Mouse (Mus musculus) CH12.LX (cell line): ENCODE results near the gene Zdhhc24. TPM values are rescaled to one million over a fixed set of nuclear protein-coding genes. Genes with fewer than 3 reads are reported as not detected.

ENCODE experiments used
- DNase-seq: peaks from one replicate; pipeline ENCODE4 v3.0.0-alpha.2; 2013; ENCODE audit errors: extremely low read depth
- H3K27ac ChIP-seq: 2 replicates; pipeline ENCODE4 v1.5.1; 2012; ENCODE audit warnings: low read depth, mild to moderate bottlenecking, control low read depth, moderate library complexity; ENCODE audit not compliant: insufficient read depth
- H3K27me3 ChIP-seq: replicated peaks from 2 replicates; pipeline ENCODE3; 2012; ENCODE audit warnings: inconsistent platforms
- H3K36me3 ChIP-seq, 2 experiments: replicated peaks in 1 of 2; 2 replicates each; pipeline versions ENCODE3 to v1.6.1; 2012; ENCODE audit warnings: inconsistent platforms in 1 of 2, low read length in 1 of 2, mild to moderate bottlenecking in 1 of 2, mixed read lengths in 1 of 2, moderate library complexity in 1 of 2; ENCODE audit not compliant: control insufficient read depth in 1 of 2, insufficient read depth in 1 of 2
- H3K4me1 ChIP-seq, 2 experiments: 2 replicates each; pipeline ENCODE4 v1.6.1; 2012; ENCODE audit warnings: inconsistent platforms in 1 of 2, moderate library complexity in 1 of 2; ENCODE audit not compliant: insufficient read depth in 2 of 2, control insufficient read depth in 1 of 2
- H3K4me2 ChIP-seq: 2 replicates; pipeline ENCODE4 v1.6.1; 2012; ENCODE audit warnings: low read depth, mild to moderate bottlenecking, control low read depth; ENCODE audit not compliant: poor library complexity, insufficient read depth, severe bottlenecking
- H3K4me3 ChIP-seq, 3 experiments: fragments of 150-350 bp in 1 of 3; sonication (generic) in 1 of 3; replicated peaks in 1 of 3; 2 replicates each; pipeline versions ENCODE3 to v1.5.1; 2011 to 2012; ENCODE audit warnings: low read depth in 2 of 3, low read length in 2 of 3, mild to moderate bottlenecking in 2 of 3, moderate library complexity in 2 of 3, control low read depth in 1 of 3, improper control_type of control experiment in 1 of 3, inconsistent platforms in 1 of 3, mixed read lengths in 1 of 3; ENCODE audit not compliant: poor library complexity in 1 of 3
- H3K79me2 ChIP-seq: replicated peaks from 2 replicates; pipeline ENCODE4 v1.6.1; 2012; ENCODE audit warnings: mild to moderate bottlenecking, moderate library complexity; ENCODE audit not compliant: control insufficient read depth, poor library complexity, insufficient read depth, severe bottlenecking; ENCODE audit errors: extremely low read depth
- H3K9ac ChIP-seq: 2 replicates; pipeline ENCODE4 v1.6.1; 2012; ENCODE audit warnings: low read depth, mild to moderate bottlenecking, control low read depth, moderate library complexity; ENCODE audit not compliant: insufficient read depth
- H3K9me3 ChIP-seq: replicated peaks from 2 replicates; pipeline ENCODE3; 2012; ENCODE audit warnings: low read length, inconsistent platforms, mixed read lengths
- CHD1 ChIP-seq: IDR thresholded peaks from 2 replicates; pipeline ENCODE4 v1.6.1; 2012; ENCODE audit warnings: low read depth, low read length, improper control_type of control experiment, inconsistent platforms
- ETS1 ChIP-seq: conservative IDR thresholded peaks from 2 replicates; pipeline ENCODE4 v1.6.1; 2012; ENCODE audit warnings: low read depth, mild to moderate bottlenecking, inconsistent platforms, low read length, improper control_type of control experiment, moderate library complexity
- JUN ChIP-seq: IDR thresholded peaks from 2 replicates; pipeline ENCODE4 v1.6.1; 2011; ENCODE audit warnings: low read depth, mild to moderate bottlenecking, low read length, improper control_type of control experiment, moderate library complexity; ENCODE audit not compliant: insufficient read depth
- JUND ChIP-seq: conservative IDR thresholded peaks from 2 replicates; pipeline ENCODE4 v1.6.1; 2011; ENCODE audit warnings: low read depth, low read length, improper control_type of control experiment
- KAT2A ChIP-seq: IDR thresholded peaks from 2 replicates; pipeline ENCODE4 v1.6.1; 2012; ENCODE audit warnings: low read length, improper control_type of control experiment, inconsistent platforms; ENCODE audit not compliant: insufficient replicate concordance
- MAFK ChIP-seq: IDR thresholded peaks from 2 replicates; pipeline ENCODE4 v1.6.1; 2011; ENCODE audit warnings: low read length, improper control_type of control experiment; ENCODE audit not compliant: insufficient replicate concordance
- MAZ ChIP-seq: IDR thresholded peaks from 2 replicates; pipeline ENCODE4 v1.6.1; 2012; ENCODE audit warnings: low read depth, mild to moderate bottlenecking, inconsistent platforms, low read length, improper control_type of control experiment, moderate library complexity
- MXI1 ChIP-seq: IDR thresholded peaks from 2 replicates; pipeline ENCODE4 v1.6.1; 2011; ENCODE audit warnings: mild to moderate bottlenecking, low read depth, low read length, improper control_type of control experiment
- MYC ChIP-seq: IDR thresholded peaks from 2 replicates; pipeline ENCODE4 v1.6.1; 2011; ENCODE audit warnings: low read depth, mild to moderate bottlenecking, improper control_type of control experiment, low read length
- NELFE ChIP-seq: IDR thresholded peaks from 2 replicates; pipeline ENCODE4 v1.6.1; 2011; ENCODE audit warnings: low read depth, low read length, improper control_type of control experiment
- NRF1 ChIP-seq: IDR thresholded peaks from 2 replicates; pipeline ENCODE4 v1.6.1; 2014; ENCODE audit warnings: low read depth, mild to moderate bottlenecking, inconsistent platforms, low read length, improper control_type of control experiment, moderate library complexity
- PAX5 ChIP-seq: IDR thresholded peaks from 2 replicates; pipeline ENCODE4 v1.6.1; 2012; ENCODE audit warnings: low read length, inconsistent platforms, mixed read lengths
- POLR2AphosphoS2 ChIP-seq: IDR thresholded peaks from 2 replicates; pipeline ENCODE4 v1.6.1; 2011; ENCODE audit warnings: low read depth, low read length, improper control_type of control experiment
- RAD21 ChIP-seq: IDR thresholded peaks from 2 replicates; pipeline ENCODE4 v1.6.1; 2011; ENCODE audit warnings: low read depth, mild to moderate bottlenecking, low read length, improper control_type of control experiment, moderate library complexity
- SIN3A ChIP-seq: IDR thresholded peaks from 2 replicates; pipeline ENCODE4 v1.6.1; 2012; ENCODE audit warnings: low read length, improper control_type of control experiment, inconsistent platforms
- SMC3 ChIP-seq: IDR thresholded peaks from 2 replicates; pipeline ENCODE4 v1.6.1; 2011; ENCODE audit warnings: low read depth, low read length, improper control_type of control experiment
- UBTF ChIP-seq: IDR thresholded peaks from 2 replicates; pipeline ENCODE4 v1.6.1; 2012; ENCODE audit warnings: low read depth, mild to moderate bottlenecking, inconsistent platforms, low read length, improper control_type of control experiment, moderate library complexity
- USF1 ChIP-seq: IDR thresholded peaks from 2 replicates; pipeline ENCODE4 v1.6.1; 2014; ENCODE audit warnings: low read depth, mild to moderate bottlenecking, inconsistent platforms, low read length, improper control_type of control experiment
- ZNF384 ChIP-seq: IDR thresholded peaks from 2 replicates; pipeline ENCODE4 v1.6.1; 2012; ENCODE audit warnings: low read depth, low read length, improper control_type of control experiment, inconsistent platforms
- dilution Hi-C: fragments of 300-500 bp; cut with MboI; formaldehyde crosslinking; loops from 2 replicates; pipeline ENCODE4 v1.14.3; 2020; ENCODE audit warnings: low sequenced_read_pairs; ENCODE audit not compliant: extremely low pct_unique_long_range_greater_than_20kb, extremely low pct_ligation_motif_present
- in situ Hi-C: fragments of 300-500 bp; cut with MboI; formaldehyde crosslinking; loops from 3 replicates; pipeline ENCODE4 v1.14.3; 2019; ENCODE audit warnings: low sequenced_read_pairs, low pct_ligation_motif_present, low pct_unique_long_range_greater_than_20kb, mixed read lengths
- polyA plus RNA-seq: library from polyadenylated mRNA; unstranded; fragments of >175 nt; gene quantifications from 2 replicates; pipeline ENCODE4 v1.2.1, GENCODE M21; 2012; ENCODE audit warnings: low read depth; ENCODE audit not compliant: insufficient read length
- total RNA-seq, 2 experiments: library from RNA; depleted of rRNA; stranded (reverse); fragments of 300-350 nt in 1 of 2; fragments of >200 nt in 1 of 2; gene quantifications; 2 replicates each; pipeline ENCODE4 v1.2.3; 2012 to 2014

Gene Zdhhc24
- total and polyA plus RNA-seq, 3 experiments, result 5.0 to 8.0 (median 5.0) TPM

DNA sequence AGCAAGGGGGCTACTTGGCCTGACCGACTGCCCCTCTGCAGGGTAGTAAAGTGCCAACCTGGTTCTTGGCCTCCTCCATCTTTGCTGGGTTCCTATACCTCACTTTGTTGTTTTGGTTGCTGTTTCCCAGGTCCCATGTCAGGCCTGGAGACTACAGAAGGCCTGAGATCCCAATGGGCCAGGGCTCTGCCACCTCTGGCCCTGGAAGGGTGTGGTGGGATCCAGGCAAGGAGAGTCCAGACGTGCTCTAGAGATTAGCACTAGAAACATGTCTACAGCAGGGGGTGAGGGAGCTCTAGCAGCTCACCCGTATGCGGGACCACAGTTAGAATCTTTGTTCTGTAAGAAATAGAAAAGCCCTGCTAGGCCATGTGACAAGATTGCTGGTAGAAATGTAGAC lies 5.5 kb downstream of the Zdhhc24 start:
- no peak overlapping the region for H3K4me2 ChIP-seq
- no peak for TF ChIP-seq SIN3A
- TF ChIP-seq SMC3, result no peak
- no peak for TF ChIP-seq NRF1
- H3K27me3 ChIP-seq, result no peaks in the 10 kb centered on the region
- H3K36me3 ChIP-seq, result peaks cover 18 to 49% of the 10 kb centered on the region in 2 experiments
- DNase-seq, result no peak
- H3K27ac ChIP-seq, result no peak overlapping the region
- dilution Hi-C loops (no loop called here), in situ Hi-C loops (no loop called here)
- H3K4me3 ChIP-seq, result no peak overlapping the region
- H3K9ac ChIP-seq, result no peak overlapping the region
- H3K9me3 ChIP-seq, result no peaks in the 10 kb centered on the region
- H3K4me1 ChIP-seq, result peaks cover 17 to 32% of the 10 kb centered on the region in 2 experiments
- H3K79me2 ChIP-seq, result no peaks in the 10 kb centered on the region; the same call in 1 of the 2 replicates

DNA sequence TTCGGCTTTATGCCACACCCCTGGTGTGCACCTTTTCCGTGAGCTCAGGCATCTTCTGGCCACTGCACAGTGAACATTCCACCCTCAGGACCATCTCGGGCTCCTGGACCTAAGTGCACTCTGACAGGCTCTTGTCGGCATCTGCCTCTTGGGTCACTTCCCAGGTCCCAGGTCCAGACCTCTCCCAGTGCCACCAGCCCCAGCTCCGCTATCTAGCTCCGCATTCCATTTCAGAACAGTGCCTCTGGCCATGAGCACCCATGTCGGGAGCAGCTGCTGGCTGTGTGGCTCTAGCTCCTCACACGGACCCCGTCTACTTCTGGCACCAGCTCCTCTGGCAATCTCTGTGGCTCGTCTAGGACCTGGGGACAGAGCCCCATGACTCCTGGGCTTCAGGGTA lies 11.3 kb downstream of the Zdhhc24 start:
- Histone ChIP-seq H3K9me3 (no peaks in the 10 kb centered on the region), H3K27ac (no peak overlapping the region), H3K4me2 (no peak overlapping the region), H3K36me3 (peaks cover 0 to 54% of the 10 kb centered on the region in 2 experiments), H3K4me1 (no peaks in the 10 kb centered on the region), H3K4me3 (no peak overlapping the region), H3K79me2 (no peaks in the 10 kb centered on the region), H3K27me3 (no peaks in the 10 kb centered on the region), H3K9ac (no peak overlapping the region)
- dilution Hi-C loops, result no loop called here
- no peak for TF ChIP-seq MXI1
- no peak for TF ChIP-seq JUND
- no peak for TF ChIP-seq MAFK
- TF ChIP-seq ZNF384, result no peak
- no peak for TF ChIP-seq SMC3
- no peak for TF ChIP-seq PAX5
- TF ChIP-seq MYC, result no peak
- TF ChIP-seq JUN, result no peak
- TF ChIP-seq NELFE, result no peak
- TF ChIP-seq ETS1, result no peak
- no peak for TF ChIP-seq KAT2A
- TF ChIP-seq RAD21, result no peak
- no peak for TF ChIP-seq MAZ
- no peak for TF ChIP-seq UBTF
- TF ChIP-seq CHD1, result no peak
- no peak for TF ChIP-seq USF1
- TF ChIP-seq POLR2AphosphoS2, result no peak
- DNase-seq, result no peak
- in situ Hi-C loops, result no loop called here
